Comparison of ENCODE assay signal across 10 mouse cellular contexts in the genomic region with DNA sequence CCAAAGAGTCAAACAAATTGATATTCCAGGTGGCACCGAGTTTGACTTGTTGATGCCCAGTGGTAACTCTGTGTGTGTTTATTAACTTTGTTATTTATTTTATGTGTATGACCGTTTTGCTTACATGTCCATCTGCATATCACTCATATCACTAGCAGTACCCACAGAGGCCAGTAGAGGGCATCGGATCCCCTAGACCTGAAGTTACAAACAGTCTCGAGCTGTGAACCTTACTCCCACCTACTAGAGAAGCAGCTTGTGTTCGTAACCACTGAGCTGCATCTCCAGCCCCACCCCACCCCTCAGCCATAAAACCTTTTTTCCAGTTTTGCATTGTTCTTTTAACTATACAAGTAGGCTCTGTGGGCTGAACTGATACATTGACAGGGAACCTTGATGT.
A peak's percentile ranks its signal among the peaks of the same experiment; 100 is the strongest.
DNase-seq lines count a peak whose midpoint lies in the region; TF ChIP-seq lines count a peak whose summit lies in the region.
"Had no signal": no experiment of that assay in that cellular context is flagged by ENCODE, and none has a peak within 500 bp of the region (broad histone marks: within the 10 kb centered on the region; RNA-seq: fewer than 3 reads in every experiment).

No protein-coding gene starts in this region.

- WGBS in lung, adult 2 months = 52% methylated on average over 5 of the region's 5 CpGs

- TF ChIP-seq POLR2A in lung, adult 2 months (IDR thresholded peaks at IDR 0.05; ENCODE audit: borderline replicate concordance, extremely low read depth, low read depth, low read length) = no peak

- peak; percentile 38; the same call in 1 of the 2 replicates for TF ChIP-seq CTCF in lung, adult 2 months (IDR thresholded peaks at IDR 0.05; ENCODE audit: insufficient read depth, low read length)

- H3K4me3 ChIP-seq in lung, adult 2 months (replicated peaks; ENCODE audit: extremely low read depth, low read depth, low read length) = no peak overlapping the region
- H3K4me3 ChIP-seq: liver, embryonic 13.5 days had no signal

- H3K4me1 ChIP-seq in lung, adult 2 months (ENCODE audit: control insufficient read depth, insufficient read depth, low read length) = no peaks in the 10 kb centered on the region; the same call in none of the 2 replicates
- H3K4me1 ChIP-seq: liver, embryonic 13.5 days had no signal

- peak; percentile 24 to 26 for DNase-seq in cerebellum, postnatal 10 days
- no peak for DNase-seq in cerebellum, adult 8-10 months
- no peak for DNase-seq in lung, adult 2 months
- no peak for DNase-seq in lung, postnatal 4 days
- peak; percentile 41 for DNase-seq in brain, adult 2 months (ENCODE audit: low read depth, low spot score)
- DNase-seq in retina, embryonic 14.5 days (ENCODE audit: low spot score) = peak; percentile 40
- DNase-seq in gastrocnemius, postnatal 4 days (ENCODE audit: low spot score in 2 of 2) = no peak
- DNase-seq in layer of hippocampus, postnatal 10 days (ENCODE audit: low spot score in 2 of 2) = no peak
- DNase-seq: heart, postnatal 14 days; liver, embryonic 13.5 days had no signal

Comparison
In these comparisons a context has a peak if more than half of its experiments do, and no peak if none do; other contexts are left out.
1. DNase-seq: peak in cerebellum, postnatal 10 days (2 of 2), brain, adult 2 months (single experiment) and retina, embryonic 14.5 days (single experiment); none in cerebellum, adult 8-10 months (single experiment), lung, adult 2 months (single experiment), lung, postnatal 4 days (0 of 2), gastrocnemius, postnatal 4 days (0 of 2) and layer of hippocampus, postnatal 10 days (0 of 2).